Mouse (Mus musculus) small intestine, adult 10 weeks (tissue): ENCODE data around the gene Wdr83. TPM values are rescaled to one million over a fixed set of nuclear protein-coding genes. Genes with fewer than 3 reads are reported as not detected.

ENCODE experiments used
- polyA plus RNA-seq: library from polyadenylated mRNA; stranded (reverse); fragments of 350-450 nt; fragmentation: Illumina TruSeq; extraction: RNeasy Lipid Tissue Mini Kit (QIAGEN cat#74804); gene quantifications from one replicate; pipeline ENCODE4 v1.2.3, GENCODE M21; 2014; ENCODE audit warnings: low replicate concordance

Wdr83 gene
- polyA plus RNA-seq = 2.0 TPM

GRCm38 (mm10) chr8:85081216-85081555 lies at the start of gene Wdr83:
Wdr83 (minus strand) TSS chr8:85081306.

GRCm38 (mm10) chr8:85122995-85123394 lies 41.9 kb upstream of the Wdr83 start, which contains the start of gene Zfp791:
Zfp791 (minus strand) TSS chr8:85123095.

GRCm38 (mm10) chr8:85083108-85083813 lies 2.2 kb upstream of the Wdr83 start, which contains the start of gene Man2b1:
Man2b1 (plus strand) TSS chr8:85083270.

GRCm38 (mm10) chr8:85080532-85081215 lies 432 bp downstream of the Wdr83 start, which contains the start of gene Wdr83os:
Wdr83os (plus strand) TSS chr8:85080740.

GRCm38 (mm10) chr8:85071514-85072281 lies 9.4 kb downstream of the Wdr83 start, which contains the start of gene Dhps:
Dhps (plus strand) TSS chr8:85071757.

GRCm38 (mm10) chr8:85067982-85068381 lies 13.1 kb downstream of the Wdr83 start, which contains the start of gene Gm5741:
Gm5741 (minus strand) TSS chr8:85067982.

GRCm38 (mm10) chr8:85059879-85060616 lies 21.1 kb downstream of the Wdr83 start, which contains the start of gene Fbxw9:
Fbxw9 (plus strand) TSS chr8:85060055.

GRCm38 (mm10) chr8:85036718-85037365 lies 44.3 kb downstream of the Wdr83 start, which contains the start of gene Tnpo2:
Tnpo2 (plus strand) TSS chr8:85036915.

GRCm38 (mm10) chr8:85026670-85027515 lies 54.2 kb downstream of the Wdr83 start, which contains the start of gene Trir:
Trir (plus strand) TSS chr8:85026823.

GRCm38 (mm10) chr8:85025098-85025932 lies 55.8 kb downstream of the Wdr83 start, which contains the start of gene Asna1:
Asna1 (minus strand) TSS chr8:85025281.

Other genes starting within 250 kb of the Wdr83 start
- gene Gadd45gip1, start 249.8 kb downstream of the Wdr83 start, polyA plus RNA-seq = not detected
- gene Rad23a, start 240.6 kb downstream of the Wdr83 start, polyA plus RNA-seq = 1.3 TPM
- 432 TPM for gene Calr, start 234.4 kb downstream of the Wdr83 start, polyA plus RNA-seq
- gene Farsa, start 224.3 kb downstream of the Wdr83 start, polyA plus RNA-seq = 1.9 TPM
- 10.3 TPM for gene Syce2, start 209.2 kb downstream of the Wdr83 start, polyA plus RNA-seq
- gene Gcdh, start 187.4 kb downstream of the Wdr83 start, polyA plus RNA-seq = 33.1 TPM
- gene Klf1, start 179.4 kb downstream of the Wdr83 start, polyA plus RNA-seq = not detected
- gene Dnase2a, start 172.7 kb downstream of the Wdr83 start, polyA plus RNA-seq = 3.7 TPM
- not detected for gene Mast1, start 143.9 kb downstream of the Wdr83 start, polyA plus RNA-seq
- not detected for gene Rtbdn, start 134.3 kb downstream of the Wdr83 start, polyA plus RNA-seq
- gene Gm49661, start 111.9 kb downstream of the Wdr83 start, polyA plus RNA-seq = not detected
- gene Prdx2, start 111.7 kb downstream of the Wdr83 start, polyA plus RNA-seq = 14.6 TPM
- gene Rnaseh2a, start 111.5 kb downstream of the Wdr83 start, polyA plus RNA-seq = 1.1 TPM
- 1.7 TPM for gene Junb, start 102.6 kb downstream of the Wdr83 start, polyA plus RNA-seq
- 34.3 TPM for gene Hook2, start 90.7 kb downstream of the Wdr83 start, polyA plus RNA-seq
- not detected for gene Best2, start 66.8 kb downstream of the Wdr83 start, polyA plus RNA-seq
- gene Asna1, start 56.0 kb downstream of the Wdr83 start, polyA plus RNA-seq = 3.8 TPM
- 5.6 TPM for gene Trir, start 54.5 kb downstream of the Wdr83 start, polyA plus RNA-seq
- gene Tnpo2, start 44.4 kb downstream of the Wdr83 start, polyA plus RNA-seq = 3.5 TPM
- 1.4 TPM for gene Fbxw9, start 21.3 kb downstream of the Wdr83 start, polyA plus RNA-seq
- not detected for gene Gm5741, start 13.3 kb downstream of the Wdr83 start, polyA plus RNA-seq
- gene Dhps, start 9.5 kb downstream of the Wdr83 start, polyA plus RNA-seq = 17.0 TPM
- 3.7 TPM for gene Wdr83os, start 566 bp downstream of the Wdr83 start, polyA plus RNA-seq
- gene Man2b1, start 2.0 kb upstream of the Wdr83 start, polyA plus RNA-seq = 3.0 TPM
- gene Zfp791, start 41.8 kb upstream of the Wdr83 start, polyA plus RNA-seq = 3.0 TPM
- not detected for gene Cks1brt, start 70.6 kb upstream of the Wdr83 start, polyA plus RNA-seq
- gene Olfr371, start 144.7 kb upstream of the Wdr83 start, polyA plus RNA-seq = not detected
- 45.0 TPM for gene Orc6, start 218.3 kb upstream of the Wdr83 start, polyA plus RNA-seq
- 304 TPM for gene Vps35, start 218.5 kb upstream of the Wdr83 start, polyA plus RNA-seq